Mouse (Mus musculus): Measurements from ENCODE around the gene Fbxl7. TPM values are rescaled to one million over a fixed set of nuclear protein-coding genes. Genes with fewer than 3 reads are reported as not detected.

Gene Fbxl7
- polyA plus RNA-seq, 1 experiment from 2014 or later, result 7.5 TPM

DNA sequence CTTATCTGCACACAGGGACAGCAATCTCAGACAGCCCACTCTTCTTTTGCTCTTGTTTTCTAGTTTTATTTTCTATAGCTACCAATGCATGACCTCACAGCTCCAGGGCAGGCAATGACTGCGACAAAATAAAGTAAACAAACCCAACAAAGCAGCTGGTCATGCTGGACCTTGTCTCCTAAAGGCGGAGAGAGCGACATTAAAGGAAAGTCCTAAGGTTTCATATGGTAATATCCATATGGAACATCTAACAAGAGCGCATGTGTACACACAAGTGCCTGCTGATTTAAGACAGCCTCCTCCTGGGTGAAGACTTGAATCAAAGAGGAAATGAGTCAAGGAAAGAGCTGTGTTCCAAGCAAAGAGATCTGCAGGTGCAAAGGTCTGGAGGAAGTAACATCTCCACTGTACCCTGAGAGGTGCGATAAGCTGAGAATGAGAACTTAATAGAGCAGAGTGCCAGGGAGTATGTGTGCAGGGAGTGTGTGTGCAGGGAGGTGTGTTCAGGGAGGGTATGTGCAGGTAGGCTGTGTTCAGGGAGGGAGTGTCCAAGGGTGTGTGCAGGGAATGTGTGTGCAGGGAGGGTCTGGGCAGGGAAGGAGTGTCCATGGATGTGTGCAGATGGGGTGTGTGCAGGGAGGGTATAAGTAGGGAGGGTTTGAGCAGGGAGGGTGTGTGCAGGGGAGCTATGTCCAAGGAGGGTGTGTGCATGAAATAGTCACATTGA, 193.3 kb downstream of the Fbxl7 start:
- WGBS, result 37% methylated on average over 5 of the region's 5 CpGs
- TF ChIP-seq EP300 (IDR thresholded peaks at IDR 0.05) (no peak), CTCF (IDR thresholded peaks at IDR 0.05) (no peak)
- no peak for DNase-seq (ENCODE audit: low spot score)
- Histone ChIP-seq H3K36me3 (ENCODE audit: insufficient read depth, low read length) (no peaks in the 10 kb centered on the region), H3K4me3 (ENCODE audit: low read depth, low read length) (no peak overlapping the region), H3K27me3 (replicated peaks; ENCODE audit: insufficient read depth, low read length) (no peaks in the 10 kb centered on the region), H3K4me2 (replicated peaks; ENCODE audit: low read depth, low read length) (no peak overlapping the region), H3K27ac (ENCODE audit: low read length) (no peak overlapping the region), H3K9me3 (ENCODE audit: low read length) (no peaks in the 10 kb centered on the region), H3K4me1 (ENCODE audit: insufficient read depth, low read depth, low read length) (0 out of 2 replicates have a peak, but pooled peaks cover 7% of the 10 kb centered on the region), H3K9ac (replicated peaks; ENCODE audit: low read depth) (no peak overlapping the region)
- peak; percentile 41; the same call in 1 of the 2 replicates for ATAC-seq

DNA sequence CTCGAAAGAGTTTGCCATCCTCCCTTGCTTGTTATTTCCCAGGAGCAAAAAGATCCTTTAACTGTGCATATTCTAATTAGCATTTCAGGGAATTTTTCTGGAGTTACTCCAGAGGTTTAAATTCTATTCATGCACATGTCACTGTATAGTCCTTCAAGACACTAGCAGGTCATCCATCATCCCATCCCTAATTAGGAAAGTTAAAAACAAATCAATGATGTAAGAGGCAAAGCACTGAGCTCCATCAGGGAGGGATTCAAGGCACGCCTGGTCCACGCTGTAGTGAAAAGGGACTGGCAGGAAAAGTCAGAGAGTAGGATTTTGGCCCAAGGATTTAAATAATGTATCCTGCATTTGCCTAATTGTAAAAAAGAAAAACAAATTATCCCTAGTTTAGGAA, 202.3 kb downstream of the Fbxl7 start:
- Histone ChIP-seq H3K4me1 (ENCODE audit: insufficient read depth, low read depth, low read length) (no peaks in the 10 kb centered on the region), H3K27me3 (replicated peaks; ENCODE audit: insufficient read depth, low read length) (no peaks in the 10 kb centered on the region), H3K9ac (replicated peaks; ENCODE audit: low read depth) (no peak overlapping the region), H3K4me3 (ENCODE audit: low read depth, low read length) (no peak overlapping the region), H3K36me3 (ENCODE audit: insufficient read depth, low read length) (no peaks in the 10 kb centered on the region), H3K4me2 (replicated peaks; ENCODE audit: low read depth, low read length) (no peak overlapping the region), H3K27ac (ENCODE audit: low read length) (no peak overlapping the region), H3K9me3 (ENCODE audit: low read length) (no peaks in the 10 kb centered on the region)
- WGBS, result 48% methylated on average over 3 of the region's 3 CpGs
- DNase-seq (ENCODE audit: low spot score) (no peak), ATAC-seq (no peak)
- TF ChIP-seq CTCF (IDR thresholded peaks at IDR 0.05) (no peak), EP300 (IDR thresholded peaks at IDR 0.05) (no peak)

DNA sequence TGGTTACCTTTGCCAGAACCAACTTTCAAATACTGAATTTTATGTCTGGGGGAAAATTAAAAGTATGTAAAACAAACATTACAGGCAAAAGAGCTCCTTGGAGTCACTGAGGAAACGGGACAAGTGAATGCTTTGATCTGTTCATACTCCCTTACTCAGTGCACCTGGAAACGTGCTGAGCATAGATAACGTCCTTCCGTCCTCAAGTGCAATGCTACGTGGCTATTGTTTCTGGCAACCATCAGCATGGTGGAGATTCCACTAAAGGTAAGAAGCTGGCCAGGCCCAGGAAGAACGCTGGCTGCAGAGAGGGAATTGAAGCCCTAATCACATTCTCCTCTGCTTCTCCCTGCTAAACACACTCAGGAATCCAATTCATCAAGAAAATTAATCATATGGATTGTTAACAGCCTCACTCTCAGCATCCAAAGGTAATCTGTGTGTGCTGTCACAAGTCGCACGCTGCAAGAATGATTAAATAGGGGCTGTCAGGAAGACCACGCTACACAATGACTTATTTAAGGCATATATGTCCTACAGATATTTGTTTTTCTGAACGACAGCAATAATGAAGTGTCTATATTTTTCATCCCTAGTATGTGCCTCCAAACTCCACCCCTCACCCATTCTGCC, 206.8 kb downstream of the Fbxl7 start:
- no peak overlapping the region for H3K4me2 ChIP-seq (replicated peaks; ENCODE audit: low read depth, low read length)
- DNase-seq (ENCODE audit: low spot score), result no peak
- no peak overlapping the region for H3K9ac ChIP-seq (replicated peaks; ENCODE audit: low read depth)
- H3K27ac ChIP-seq (ENCODE audit: low read length), result no peak overlapping the region
- H3K4me3 ChIP-seq (ENCODE audit: low read depth, low read length), result no peak overlapping the region
- H3K36me3 ChIP-seq (ENCODE audit: insufficient read depth, low read length), result no peaks in the 10 kb centered on the region
- no peak for ATAC-seq
- H3K9me3 ChIP-seq (ENCODE audit: low read length), result no peaks in the 10 kb centered on the region
- no peak for TF ChIP-seq CTCF (IDR thresholded peaks at IDR 0.05)
- no peak for TF ChIP-seq EP300 (IDR thresholded peaks at IDR 0.05)
- 37% methylated on average over 10 of the region's 10 CpGs for WGBS
- no peaks in the 10 kb centered on the region for H3K4me1 ChIP-seq (ENCODE audit: insufficient read depth, low read depth, low read length)
- no peaks in the 10 kb centered on the region for H3K27me3 ChIP-seq (replicated peaks; ENCODE audit: insufficient read depth, low read length)

DNA sequence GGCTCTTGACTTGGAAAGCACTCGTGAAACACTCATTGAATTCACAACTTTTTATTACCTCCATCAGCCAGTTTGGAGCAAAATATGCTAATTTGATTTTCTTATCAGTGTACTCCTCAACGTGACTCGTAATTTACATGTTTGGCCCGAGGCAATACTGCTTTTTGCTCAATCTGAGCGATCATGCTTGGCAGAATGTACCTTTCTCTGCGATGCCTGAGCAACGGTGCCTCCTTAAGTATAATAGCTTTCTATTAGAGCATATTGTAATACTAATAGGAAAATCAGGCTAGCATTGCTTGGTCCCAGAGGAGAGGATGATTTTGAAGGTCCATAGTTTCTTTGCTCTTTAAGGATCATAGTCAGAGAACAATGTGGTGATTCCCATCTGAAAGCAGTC, 207.7 kb downstream of the Fbxl7 start:
- Histone ChIP-seq H3K9me3 (ENCODE audit: low read length) (no peaks in the 10 kb centered on the region), H3K4me2 (replicated peaks; ENCODE audit: low read depth, low read length) (no peak overlapping the region), H3K27me3 (replicated peaks; ENCODE audit: insufficient read depth, low read length) (no peaks in the 10 kb centered on the region), H3K27ac (ENCODE audit: low read length) (no peak overlapping the region), H3K36me3 (ENCODE audit: insufficient read depth, low read length) (no peaks in the 10 kb centered on the region), H3K9ac (replicated peaks; ENCODE audit: low read depth) (no peak overlapping the region), H3K4me3 (ENCODE audit: low read depth, low read length) (no peak overlapping the region), H3K4me1 (ENCODE audit: insufficient read depth, low read depth, low read length) (no peaks in the 10 kb centered on the region)
- 74% methylated on average over 7 of the region's 7 CpGs for WGBS
- ATAC-seq (no peak), DNase-seq (ENCODE audit: low spot score) (no peak)
- TF ChIP-seq EP300 (IDR thresholded peaks at IDR 0.05) (no peak), CTCF (IDR thresholded peaks at IDR 0.05) (no peak)

DNA sequence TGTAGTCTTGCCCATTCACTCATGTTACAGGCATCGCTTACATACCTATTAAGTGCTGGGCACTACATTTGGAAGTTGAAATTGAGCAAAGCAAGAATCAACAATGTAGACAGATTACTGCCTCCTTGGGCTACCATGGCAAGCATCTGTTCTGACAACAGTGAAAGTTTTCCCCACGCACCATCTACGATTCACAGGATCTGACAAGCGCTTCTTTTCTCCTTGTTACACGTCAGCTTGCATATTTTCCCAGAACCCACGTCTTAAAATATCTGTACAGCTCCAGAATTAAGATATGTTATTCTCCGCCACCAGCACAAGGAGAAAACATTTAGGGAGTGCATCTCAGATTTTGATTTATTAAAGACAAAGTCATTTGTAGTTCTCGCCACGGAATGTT, 213.1 kb downstream of the Fbxl7 start:
- Histone ChIP-seq H3K4me2 (replicated peaks; ENCODE audit: low read depth, low read length) (no peak overlapping the region), H3K9ac (replicated peaks; ENCODE audit: low read depth) (no peak overlapping the region), H3K4me1 (ENCODE audit: insufficient read depth, low read depth, low read length) (no peaks in the 10 kb centered on the region), H3K9me3 (ENCODE audit: low read length) (no peaks in the 10 kb centered on the region), H3K36me3 (ENCODE audit: insufficient read depth, low read length) (no peaks in the 10 kb centered on the region), H3K4me3 (ENCODE audit: low read depth, low read length) (no peak overlapping the region), H3K27ac (ENCODE audit: low read length) (no peak overlapping the region), H3K27me3 (replicated peaks; ENCODE audit: insufficient read depth, low read length) (no peaks in the 10 kb centered on the region)
- ATAC-seq (no peak), DNase-seq (ENCODE audit: low spot score) (no peak)
- WGBS, result 72% methylated on average over 9 of the region's 9 CpGs
- TF ChIP-seq CTCF (IDR thresholded peaks at IDR 0.05), result no peak

DNA sequence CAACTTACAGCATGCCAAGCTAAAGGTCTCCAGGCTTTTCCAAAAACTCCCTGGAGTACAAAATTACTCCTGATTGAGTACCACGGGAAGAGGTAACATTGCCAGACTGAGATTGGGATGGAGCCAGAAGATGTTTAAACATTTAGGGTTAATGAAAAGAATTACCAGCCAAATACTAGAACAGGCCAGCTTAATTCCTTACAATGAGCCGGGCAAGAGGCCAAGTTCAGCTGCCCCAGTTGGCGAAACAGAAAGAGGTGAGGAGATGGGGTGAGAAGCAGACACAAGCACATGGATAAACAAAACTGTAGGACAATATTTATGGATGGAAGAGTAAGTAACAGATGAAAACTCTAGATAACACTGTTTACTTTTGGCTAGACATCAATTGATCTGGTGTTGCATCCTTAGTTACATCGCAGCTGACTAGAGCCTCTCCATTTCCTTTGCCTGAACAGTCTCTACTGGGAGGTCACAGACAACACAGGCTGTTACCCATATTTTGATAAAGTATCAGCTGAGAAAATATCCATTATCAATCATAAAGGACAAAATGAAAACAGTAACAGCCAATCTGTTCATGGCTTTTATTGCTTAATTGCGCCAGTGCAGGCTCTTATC, 222.0 kb downstream of the Fbxl7 start:
- no peak overlapping the region for H3K9ac ChIP-seq (replicated peaks; ENCODE audit: low read depth)
- TF ChIP-seq CTCF (IDR thresholded peaks at IDR 0.05) (no peak), EP300 (IDR thresholded peaks at IDR 0.05) (peak; percentile 34; the same call in 1 of the 2 replicates)
- H3K9me3 ChIP-seq (ENCODE audit: low read length), result no peaks in the 10 kb centered on the region
- no peaks in the 10 kb centered on the region for H3K27me3 ChIP-seq (replicated peaks; ENCODE audit: insufficient read depth, low read length)
- H3K4me2 ChIP-seq (replicated peaks; ENCODE audit: low read depth, low read length), result no peak overlapping the region
- H3K4me1 ChIP-seq (ENCODE audit: insufficient read depth, low read depth, low read length), result no peaks in the 10 kb centered on the region
- ATAC-seq (peak; percentile 58), DNase-seq (ENCODE audit: low spot score) (peak; percentile 37)
- H3K27ac ChIP-seq (ENCODE audit: low read length), result no peak overlapping the region
- 22% methylated on average over 5 of the region's 5 CpGs for WGBS
- H3K4me3 ChIP-seq (ENCODE audit: low read depth, low read length), result no peak overlapping the region
- no peaks in the 10 kb centered on the region for H3K36me3 ChIP-seq (ENCODE audit: insufficient read depth, low read length)

Data from lung, postnatal 0 days (tissue).